Mouse (Mus musculus) layer of hippocampus, adult 8-10 months (tissue): ENCODE results near the gene Musk. TPM values are rescaled to one million over a fixed set of nuclear protein-coding genes. Genes with fewer than 3 reads are reported as not detected.
A peak's percentile ranks its signal among the peaks of the same experiment; 100 is the strongest.

ENCODE experiments used
- DNase-seq, 2 experiments: peaks; one replicate each; pipeline ENCODE4 v3.0.0; 2022; ENCODE audit warnings: low spot score in 2 of 2
- total RNA-seq, 4 experiments: library from RNA; stranded (reverse); gene quantifications; 2 replicates each; pipeline ENCODE4 v1.2.4; 2022

The Musk gene
- total RNA-seq, 4 experiments from 2014 or later = 1.9 to 2.2 (median 1.9) TPM

- DNase-seq = no peak
Measured at GRCm38 (mm10) chr4:58314942-58315508, 29.3 kb downstream of the Musk start.

GRCm38 (mm10) chr4:58317536-58317935 lies 31.8 kb downstream of the Musk start:
- DNase-seq = no peak

DNA sequence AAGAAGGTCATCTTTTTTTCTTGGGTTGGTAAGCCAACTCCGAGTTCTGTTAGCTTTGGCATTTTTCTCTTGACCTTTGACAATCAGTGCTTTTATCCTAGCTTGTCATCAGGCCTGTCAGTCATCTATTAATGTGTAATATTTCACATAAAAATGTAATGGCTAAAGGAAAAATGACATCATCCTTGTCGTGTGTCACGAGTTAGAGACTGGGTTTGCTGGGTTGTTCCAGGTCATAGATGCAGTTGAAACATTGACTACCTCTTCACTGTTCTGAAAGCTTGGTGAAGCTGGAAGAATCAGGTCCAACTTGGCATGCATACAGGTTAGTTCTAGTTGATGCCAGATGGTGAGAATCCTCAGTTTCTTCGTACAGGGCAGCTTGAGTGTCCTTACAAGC lies 34.5 kb downstream of the Musk start:
- no peak for DNase-seq

GRCm38 (mm10) chr4:58326746-58327145 lies 41.0 kb downstream of the Musk start:
- DNase-seq = no peak

GRCm38 (mm10) chr4:58328231-58328630 lies 42.5 kb downstream of the Musk start:
- DNase-seq = no peak

GRCm38 (mm10) chr4:58330016-58330415 lies 44.3 kb downstream of the Musk start:
- DNase-seq = no peak

- DNase-seq = no peak
Measured at GRCm38 (mm10) chr4:58330864-58331638, 45.3 kb downstream of the Musk start.

- no peak for DNase-seq
Measured at GRCm38 (mm10) chr4:58332394-58332793, 46.6 kb downstream of the Musk start.

DNA sequence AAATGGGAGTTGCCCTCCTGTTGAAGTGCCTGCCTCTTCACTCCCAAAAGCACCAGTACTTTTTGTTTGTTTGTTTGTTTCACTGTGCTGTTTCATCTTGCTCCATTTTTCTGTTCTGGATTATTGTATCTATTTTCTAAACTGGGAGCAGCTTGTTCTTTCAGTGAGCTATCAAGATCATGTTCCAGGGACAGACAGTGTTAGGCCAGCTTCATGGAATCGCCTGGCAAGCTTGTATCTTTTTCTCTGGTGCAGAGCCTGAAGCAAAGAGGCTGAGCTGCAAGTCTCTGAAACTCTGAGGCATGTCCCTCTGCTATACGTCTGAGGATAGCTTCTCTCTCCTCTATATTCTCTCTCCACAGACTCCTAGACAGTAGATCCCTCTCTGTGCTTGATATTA lies 50.5 kb downstream of the Musk start:
- no peak for DNase-seq

GRCm38 (mm10) chr4:58339226-58339625 lies 53.5 kb downstream of the Musk start:
- DNase-seq = no peak

GRCm38 (mm10) chr4:58350206-58350605 lies 64.4 kb downstream of the Musk start:
- no peak for DNase-seq

DNA sequence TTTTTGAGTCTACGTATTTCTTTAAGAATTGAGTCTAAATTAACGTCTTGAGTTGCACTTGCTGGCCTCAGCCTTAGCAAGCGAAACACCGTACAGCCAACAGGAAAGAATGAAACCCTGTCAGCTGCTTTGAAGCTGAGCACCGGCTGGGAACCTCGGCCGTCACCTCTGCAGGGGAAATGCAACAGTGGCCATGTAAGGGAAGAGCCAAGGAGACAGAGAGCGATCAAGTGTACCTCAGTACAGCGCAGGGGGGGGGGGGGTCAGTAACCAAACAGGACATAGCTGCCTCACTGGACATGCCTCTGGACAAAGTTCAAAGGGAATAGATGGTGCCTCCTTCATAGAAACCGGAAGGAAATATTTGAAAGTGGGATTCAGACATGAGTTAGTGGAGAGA lies 65.4 kb downstream of the Musk start:
- DNase-seq = no peak

DNA sequence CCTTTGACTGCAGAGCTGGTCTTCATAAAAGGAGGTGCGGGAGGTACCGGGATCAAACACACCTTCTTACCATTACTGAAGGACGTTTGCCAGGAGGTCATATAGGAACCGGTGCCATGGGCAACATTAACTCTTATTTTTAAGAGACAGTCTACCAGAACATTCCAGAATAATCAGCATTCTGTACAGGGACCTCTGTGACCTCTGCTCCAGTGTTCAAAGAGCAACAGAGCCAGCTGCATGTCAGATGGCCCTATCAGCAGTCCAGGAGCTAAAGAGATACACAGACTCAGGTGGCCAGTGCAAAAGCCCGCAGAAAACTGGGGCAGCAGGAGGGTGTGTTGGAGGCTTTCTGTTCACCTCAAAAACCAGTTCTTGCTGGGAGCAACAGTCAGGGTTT lies 65.8 kb downstream of the Musk start:
- no peak for DNase-seq

- no peak for DNase-seq
Measured at GRCm38 (mm10) chr4:58358996-58359395, 73.2 kb downstream of the Musk start.

- DNase-seq = no peak
Measured at GRCm38 (mm10) chr4:58365321-58365720, 79.6 kb downstream of the Musk start.

GRCm38 (mm10) chr4:58371106-58371505 lies 85.3 kb downstream of the Musk start:
- no peak for DNase-seq

- no peak for DNase-seq
Measured at GRCm38 (mm10) chr4:58373599-58373998, 87.8 kb downstream of the Musk start.

DNA sequence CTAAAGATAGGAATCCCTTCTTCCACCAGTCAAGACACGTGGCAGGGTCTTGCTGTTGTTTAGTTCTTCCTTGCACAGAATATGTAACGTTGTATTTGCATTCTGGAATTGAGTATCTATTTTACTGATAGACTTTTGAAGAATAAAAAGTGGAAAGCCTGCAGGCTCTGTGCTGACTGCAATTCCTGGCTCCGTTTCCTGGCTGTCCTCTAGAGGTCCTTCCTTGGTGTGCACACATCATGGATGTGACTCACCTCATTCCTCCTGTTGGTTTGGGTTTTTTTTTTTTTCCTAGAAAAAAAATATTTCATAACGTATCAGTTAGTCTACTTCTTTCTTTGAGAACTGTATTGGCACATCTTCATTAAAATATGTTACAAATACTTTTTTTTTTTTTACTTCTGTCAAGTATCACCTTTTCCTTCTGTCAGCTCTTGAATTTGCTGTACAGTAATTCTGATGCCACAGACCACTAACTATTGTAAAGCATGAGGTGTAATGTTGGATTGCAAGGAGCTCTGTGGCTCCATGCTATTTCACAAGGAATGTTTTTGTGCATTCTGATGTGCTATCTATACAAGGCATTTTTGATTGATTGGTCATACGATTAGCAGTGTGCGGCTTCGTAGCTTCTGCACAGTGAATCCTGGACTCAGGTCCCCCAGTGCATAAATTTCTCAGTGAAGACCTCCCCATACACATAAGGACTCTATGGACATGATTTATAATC lies 88.5 kb downstream of the Musk start:
- DNase-seq = peak in 1 of 2 experiments; percentile 36

GRCm38 (mm10) chr4:58379186-58379585 lies 93.4 kb downstream of the Musk start:
- DNase-seq = no peak

DNA sequence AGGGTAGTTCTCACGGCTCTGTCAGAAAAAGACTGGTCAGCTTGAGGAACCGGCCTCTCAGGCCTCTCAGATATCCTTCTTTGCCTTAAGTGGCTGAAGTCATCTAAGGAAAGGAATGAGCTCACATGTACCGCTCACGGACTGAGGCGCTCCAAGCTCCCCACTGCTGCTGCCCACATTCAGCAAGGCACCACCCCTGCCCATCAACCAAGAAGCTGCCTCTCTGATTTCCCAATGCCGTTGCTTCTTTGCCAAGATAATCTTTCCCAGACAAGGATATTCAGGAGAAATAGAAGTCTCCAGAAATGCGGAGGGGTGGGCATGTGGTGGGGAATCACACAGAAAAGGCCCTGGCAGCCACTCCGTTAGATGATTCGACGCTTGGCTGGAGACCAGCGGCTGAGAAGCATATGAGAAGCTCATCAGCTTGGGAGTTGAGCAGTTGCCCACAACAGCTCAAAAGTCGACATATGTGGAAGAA lies 115.1 kb downstream of the Musk start:
- peak; percentile 78 to 80 for DNase-seq

DNA sequence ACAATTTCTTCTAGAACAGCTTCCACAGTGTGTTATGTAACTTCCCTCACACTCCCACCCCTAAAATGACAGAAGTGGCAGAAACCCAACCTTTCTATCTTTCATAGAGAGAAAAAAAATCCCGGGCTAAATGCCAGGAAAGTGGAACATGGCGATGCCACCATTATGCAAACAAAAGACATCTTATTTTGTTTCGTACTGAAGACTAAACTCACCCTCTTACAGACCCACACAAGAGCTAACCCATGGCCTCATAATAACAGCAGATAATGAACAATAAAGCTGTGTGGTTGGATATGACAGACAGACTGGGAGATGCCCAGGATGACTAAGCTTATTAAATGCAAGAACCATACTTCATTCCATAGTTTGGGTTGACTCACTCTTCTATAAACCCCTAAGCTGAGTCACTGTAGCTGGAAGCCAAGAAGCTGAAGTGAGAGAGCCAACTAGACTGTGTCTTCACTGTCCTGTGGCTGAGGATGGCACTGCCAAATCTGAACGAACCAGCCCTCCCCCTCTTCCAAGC lies 116.3 kb downstream of the Musk start:
- DNase-seq = peak; percentile 36 to 48
